Mouse (Mus musculus) testis, adult 2 months (tissue): Measurements from ENCODE around the gene Casc4. TPM values are rescaled to one million over a fixed set of nuclear protein-coding genes. Genes with fewer than 3 reads are reported as not detected.
A peak's percentile ranks its signal among the peaks of the same experiment; 100 is the strongest.

Source experiments
- H3K27ac ChIP-seq: fragments of 200-500 bp; 2 replicates; pipeline ENCODE4 v1.5.1; 2012; ENCODE audit warnings: low read depth, low read length; ENCODE audit not compliant: control insufficient read depth, insufficient read depth
- H3K27me3 ChIP-seq: fragments of 200-500 bp; 2 replicates; pipeline ENCODE4 v1.6.1; 2012; ENCODE audit warnings: mild to moderate bottlenecking, low read length, moderate library complexity; ENCODE audit not compliant: control insufficient read depth, insufficient read depth
- H3K36me3 ChIP-seq: fragments of 200-500 bp; 2 replicates; pipeline ENCODE4 v1.6.1; 2012; ENCODE audit warnings: mild to moderate bottlenecking, low read length; ENCODE audit not compliant: control insufficient read depth, insufficient read depth
- H3K4me1 ChIP-seq: fragments of 200-500 bp; 2 replicates; pipeline ENCODE4 v1.6.1; 2012; ENCODE audit warnings: low read length; ENCODE audit not compliant: control insufficient read depth, insufficient read depth
- H3K4me3 ChIP-seq: fragments of 200-500 bp; 2 replicates; pipeline ENCODE4 v1.5.1; 2012; ENCODE audit warnings: low read depth, mild to moderate bottlenecking, low read length, moderate library complexity, mixed read lengths; ENCODE audit not compliant: control insufficient read depth
- CTCF ChIP-seq: fragments of 200-500 bp; IDR thresholded peaks from 2 replicates; pipeline ENCODE4 v1.5.1; 2012; ENCODE audit warnings: low read depth, mild to moderate bottlenecking, inconsistent platforms, low read length, moderate library complexity; ENCODE audit not compliant: control insufficient read depth, insufficient read depth, insufficient replicate concordance
- POLR2A ChIP-seq: fragments of 200-500 bp; IDR thresholded peaks from 2 replicates; pipeline ENCODE4 v1.6.1; 2012; ENCODE audit warnings: low read depth, mild to moderate bottlenecking, inconsistent platforms, low read length, moderate library complexity; ENCODE audit not compliant: control insufficient read depth
- polyA plus RNA-seq: library from polyadenylated mRNA; depleted of rRNA; stranded (reverse); fragments of >200 nt; gene quantifications from 2 replicates; pipeline ENCODE4 v1.2.3, GENCODE M21; 2012; rRNA removed

Casc4 gene
- polyA plus RNA-seq, 1 experiment = 17.8 TPM

- Histone ChIP-seq H3K36me3 (no peaks in the 10 kb centered on the region), H3K27ac (no peak overlapping the region), H3K27me3 (no peaks in the 10 kb centered on the region), H3K4me3 (no peak overlapping the region), H3K4me1 (no peaks in the 10 kb centered on the region)
- TF ChIP-seq CTCF (no peak), POLR2A (no peak)
Observed at GRCm38 (mm10) chr2:121943364-121943763, 76.6 kb downstream of the Casc4 start.

GRCm38 (mm10) chr2:121954971-121955656 lies 88.3 kb downstream of the Casc4 start:
- peak overlapping the region; percentile 98 for H3K4me3 ChIP-seq
- H3K4me1 ChIP-seq = peaks cover 3% of the 10 kb centered on the region
- H3K27me3 ChIP-seq = no peaks in the 10 kb centered on the region
- H3K27ac ChIP-seq = peak overlapping the region; percentile 100
- no peaks in the 10 kb centered on the region; the same call in 1 of the 2 replicates for H3K36me3 ChIP-seq
- TF ChIP-seq POLR2A (no peak), CTCF (no peak)

GRCm38 (mm10) chr2:121955765-121956223 lies 89.0 kb downstream of the Casc4 start, which contains the start of the genes Ctdspl2 and Mageb3:
Gene Ctdspl2, plus strand, starts transcription at chr2:121956001.
Gene Mageb3, minus strand, starts transcription at chr2:121956092.
- peak within 1 kb of the TSS; percentile 100 for H3K27ac ChIP-seq
- no peak for TF ChIP-seq CTCF
- peak; percentile 96 for TF ChIP-seq POLR2A
- peaks cover 3% of the 10 kb centered on the region for H3K4me1 ChIP-seq
- no peaks in the 10 kb centered on the region; the same call in none of the 2 replicates for H3K36me3 ChIP-seq
- H3K4me3 ChIP-seq = peak within 1 kb of the TSS; percentile 98
- H3K27me3 ChIP-seq = no peaks in the 10 kb centered on the region

- Histone ChIP-seq H3K36me3 (no peaks in the 10 kb centered on the region; the same call in none of the 2 replicates), H3K4me3 (peak overlapping the region; percentile 98), H3K27me3 (no peaks in the 10 kb centered on the region), H3K27ac (peak overlapping the region; percentile 100), H3K4me1 (peaks cover 3% of the 10 kb centered on the region)
- peak; percentile 88 for TF ChIP-seq POLR2A
- TF ChIP-seq CTCF = no peak
Observed at GRCm38 (mm10) chr2:121956224-121957018, 89.7 kb downstream of the Casc4 start.

GRCm38 (mm10) chr2:121957216-121957792 lies 90.5 kb downstream of the Casc4 start:
- Histone ChIP-seq H3K4me3 (no peak overlapping the region; the same call in 1 of the 2 replicates), H3K27me3 (no peaks in the 10 kb centered on the region), H3K4me1 (peaks cover 3% of the 10 kb centered on the region), H3K36me3 (no peaks in the 10 kb centered on the region; the same call in none of the 2 replicates), H3K27ac (no peak overlapping the region)
- TF ChIP-seq CTCF (no peak), POLR2A (no peak)

Other genes with a start within 250 kb of the Casc4 start
- 1.6 and 2.0 TPM in 2 replicates for gene Frmd5, start 59.9 kb upstream of the Casc4 start, polyA plus RNA-seq
- 11.2 and 14.1 TPM in 2 replicates for gene Ctdspl2, start 89.0 kb downstream of the Casc4 start, polyA plus RNA-seq
- 5.4 and 5.6 TPM in 2 replicates for gene Mageb3, start 89.1 kb downstream of the Casc4 start, polyA plus RNA-seq
- gene Eif3j1, start 161.6 kb downstream of the Casc4 start, polyA plus RNA-seq = 8.9 and 9.4 TPM in 2 replicates